Mouse (Mus musculus) neural tube, embryonic 11.5 days (tissue): ENCODE measurements at regions not wholly inside any gene's neighbourhood (a gene's known extent, or its start where the extent isn't known, plus 50 kb on each side); places are given as distances from the start of the nearest gene placed in this dataset.

Experiments
- ATAC-seq: fragments of 200-750 bp; cut with Nextera tagmentation; 2 replicates; pipeline ENCODE4 v1.8.0; 2017; ENCODE audit warnings: moderate number of reproducible peaks, mild to moderate bottlenecking, moderate TSS enrichment, moderate library complexity; ENCODE audit not compliant: insufficient read depth, low FRiP score, low TSS enrichment
- DNase-seq: peaks from one replicate; pipeline ENCODE4 v3.0.0-alpha.2; 2015; ENCODE audit warnings: low spot score
- H3K27ac ChIP-seq: fragments of 300-500 bp; sonication (generic); 2 replicates; pipeline ENCODE4 v1.5.1; 2014; ENCODE audit warnings: low read depth, mild to moderate bottlenecking, low read length
- H3K27me3 ChIP-seq: fragments of 300-500 bp; sonication (generic); 2 replicates; pipeline ENCODE4 v1.6.1; 2014; ENCODE audit warnings: mild to moderate bottlenecking, low read length, mixed read lengths; ENCODE audit not compliant: control insufficient read depth, insufficient read depth
- H3K36me3 ChIP-seq: fragments of 300-500 bp; sonication (generic); 2 replicates; pipeline ENCODE4 v1.6.1; 2014; ENCODE audit warnings: mild to moderate bottlenecking, low read length, moderate library complexity, mixed read lengths; ENCODE audit not compliant: control insufficient read depth, insufficient read depth
- H3K4me1 ChIP-seq: fragments of 300-500 bp; sonication (generic); 2 replicates; pipeline ENCODE4 v1.6.1; 2014; ENCODE audit warnings: low read length, mixed read lengths; ENCODE audit not compliant: control insufficient read depth, insufficient read depth
- H3K4me2 ChIP-seq: fragments of 300-500 bp; sonication (generic); 2 replicates; pipeline ENCODE4 v1.6.1; 2014; ENCODE audit warnings: low read depth, mild to moderate bottlenecking, moderate library complexity
- H3K4me3 ChIP-seq: fragments of 300-500 bp; sonication (generic); 2 replicates; pipeline ENCODE4 v1.5.1; 2014; ENCODE audit warnings: low read depth, low read length
- H3K9ac ChIP-seq: fragments of 300-500 bp; sonication (generic); 2 replicates; pipeline ENCODE4 v1.6.1; 2014; ENCODE audit warnings: mild to moderate bottlenecking, low read length
- H3K9me3 ChIP-seq: fragments of 300-500 bp; sonication (generic); 2 replicates; pipeline ENCODE4 v1.6.1; 2016; ENCODE audit warnings: low read length; ENCODE audit not compliant: control insufficient read depth
- WGBS: fragments of 180-500 bp; shearing (Covaris S2); extraction: QIAGEN DNeasy Blood & Tissue Kit; methylation state at CpG from one replicate; pipeline ENCODE4 v1.1.7; 2014; 5-methylcytosine and 5-hydroxymethylcytosine counted together

GRCm38 (mm10) chr10:72581311-72581710, 73.3 kb upstream of the Zwint start:
- Histone ChIP-seq H3K4me2 (no peak overlapping the region), H3K36me3 (no peaks in the 10 kb centered on the region), H3K27ac (no peak overlapping the region), H3K4me3 (no peak overlapping the region), H3K27me3 (no peaks in the 10 kb centered on the region), H3K4me1 (no peaks in the 10 kb centered on the region), H3K9ac (no peak overlapping the region), H3K9me3 (no peaks in the 10 kb centered on the region)
- no peak for DNase-seq
- no peak for ATAC-seq
- WGBS = 91% methylated on average over 4 of the region's 4 CpGs

GRCm38 (mm10) chr10:72588561-72588960, 66.1 kb upstream of the Zwint start:
- Histone ChIP-seq H3K36me3 (no peaks in the 10 kb centered on the region), H3K27me3 (no peaks in the 10 kb centered on the region), H3K9ac (no peak overlapping the region), H3K4me1 (no peaks in the 10 kb centered on the region), H3K4me2 (no peak overlapping the region), H3K9me3 (no peaks in the 10 kb centered on the region), H3K27ac (no peak overlapping the region), H3K4me3 (no peak overlapping the region)
- DNase-seq (no peak), ATAC-seq (no peak)
- WGBS = 84% methylated on average over 4 of the region's 4 CpGs

GRCm38 (mm10) chr10:72593049-72593448, 61.6 kb upstream of the Zwint start:
- ATAC-seq (no peak), DNase-seq (no peak)
- no peak overlapping the region for H3K9ac ChIP-seq
- H3K27me3 ChIP-seq = no peaks in the 10 kb centered on the region
- H3K36me3 ChIP-seq = no peaks in the 10 kb centered on the region
- H3K4me1 ChIP-seq = no peaks in the 10 kb centered on the region
- H3K4me2 ChIP-seq = no peak overlapping the region
- no peaks in the 10 kb centered on the region for H3K9me3 ChIP-seq
- WGBS = 85% methylated on average over 1 of the region's 1 CpGs
- H3K27ac ChIP-seq = no peak overlapping the region
- H3K4me3 ChIP-seq = no peak overlapping the region
